Comparison of ENCODE assay signal across 12 mouse cellular contexts in the genomic region with DNA sequence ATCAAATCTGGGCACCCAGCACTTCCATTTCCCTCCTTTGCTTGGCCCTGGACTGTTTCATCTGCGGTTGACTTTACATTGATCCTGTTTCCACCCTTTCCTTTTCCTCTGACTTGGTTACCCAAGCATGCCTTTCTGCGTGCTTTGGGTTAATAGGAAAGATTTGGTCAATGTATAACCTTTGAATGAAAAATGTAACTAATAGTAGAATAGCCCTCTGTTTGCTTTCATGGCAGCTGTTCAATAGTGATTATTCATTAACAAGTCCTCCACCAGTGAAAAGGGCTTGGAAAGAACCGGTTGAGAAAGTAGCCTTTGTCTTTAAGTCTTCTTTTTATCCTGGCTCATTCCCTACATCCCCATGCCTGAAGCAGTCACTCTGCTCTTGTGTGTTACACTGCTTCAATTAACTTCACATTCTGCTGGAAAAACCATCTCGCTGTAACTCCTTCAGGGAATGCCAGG.
DNase-seq lines count a peak whose midpoint lies in the region; ATAC-seq and TF ChIP-seq lines count a peak whose summit lies in the region.
"Had no signal": no experiment of that assay in that cellular context is flagged by ENCODE, and none has a peak within 500 bp of the region (broad histone marks: within the 10 kb centered on the region; RNA-seq: fewer than 3 reads in every experiment).

No protein-coding gene starts in this region.

- DNase-seq in lung, embryonic 14.5 days, result peak; percentile 70
- DNase-seq in lung, postnatal 14 days, result no peak
- DNase-seq in frontal cortex, postnatal 10 days (ENCODE audit: low spot score in 2 of 2), result no peak
- DNase-seq: cerebellum, adult 8-10 months had no signal

- H3K4me2 ChIP-seq in lung, embryonic 14.5 days, result no peak overlapping the region
- H3K4me2 ChIP-seq in forebrain, embryonic 15.5 days (replicated peaks), result no peak overlapping the region
- H3K4me2 ChIP-seq in kidney, embryonic 15.5 days, result no peak overlapping the region
- H3K4me2 ChIP-seq in stomach, embryonic 14.5 days (replicated peaks; ENCODE audit: low read depth, low read length), result no peak overlapping the region
- no peak overlapping the region for H3K4me2 ChIP-seq in heart, embryonic 11.5 days
- H3K4me2 ChIP-seq: embryonic facial prominence, embryonic 12.5 days; limb, embryonic 12.5 days had no signal

- H3K4me3 ChIP-seq in lung, embryonic 14.5 days (ENCODE audit: low read depth, low read length), result no peak overlapping the region
- H3K4me3 ChIP-seq in forebrain, embryonic 15.5 days, result no peak overlapping the region
- no peak overlapping the region for H3K4me3 ChIP-seq in kidney, embryonic 15.5 days (replicated peaks)
- H3K4me3 ChIP-seq in stomach, embryonic 14.5 days (ENCODE audit: low read depth, low read length), result no peak overlapping the region
- H3K4me3 ChIP-seq in heart, embryonic 11.5 days (ENCODE audit: low read depth, low read length), result no peak overlapping the region
- H3K4me3 ChIP-seq: embryonic facial prominence, embryonic 12.5 days; limb, embryonic 12.5 days had no signal

- peak; percentile 87 for ATAC-seq in lung, embryonic 14.5 days (ENCODE audit: insufficient read depth)
- peak; percentile 58 for ATAC-seq in forebrain, embryonic 15.5 days (replicated peaks)
- ATAC-seq in kidney, embryonic 15.5 days (replicated peaks; ENCODE audit: low FRiP score), result peak; percentile 93
- ATAC-seq in stomach, embryonic 14.5 days (ENCODE audit: insufficient number of reproducible peaks, insufficient read depth, low FRiP score, low read depth), result peak; percentile 90
- ATAC-seq in heart, embryonic 11.5 days (replicated peaks; ENCODE audit: insufficient number of reproducible peaks, low FRiP score, low TSS enrichment), result no peak
- ATAC-seq: CD4-positive, CD25-positive, alpha-beta regulatory T cell, adult 4 months; inflammation-experienced regulatory T-cells, adult 6 months had no signal

- 60% methylated on average over 4 of the region's 4 CpGs for WGBS in lung, embryonic 14.5 days
- WGBS in forebrain, embryonic 15.5 days, result 7% methylated on average over 4 of the region's 4 CpGs
- 49% methylated on average over 4 of the region's 4 CpGs for WGBS in kidney, embryonic 15.5 days
- WGBS in stomach, embryonic 14.5 days, result 52% methylated on average over 4 of the region's 4 CpGs
- 77% methylated on average over 4 of the region's 4 CpGs for WGBS in heart, embryonic 11.5 days (ENCODE audit: insufficient replicate concordance)

- TF ChIP-seq CTCF in lung, embryonic 14.5 days (IDR thresholded peaks at IDR 0.05; ENCODE audit: low read depth), result no peak

- H3K9me3 ChIP-seq in lung, embryonic 14.5 days (ENCODE audit: low read depth, low read length), result no peaks in the 10 kb centered on the region
- no peaks in the 10 kb centered on the region for H3K9me3 ChIP-seq in forebrain, embryonic 15.5 days
- no peaks in the 10 kb centered on the region for H3K9me3 ChIP-seq in kidney, embryonic 15.5 days (replicated peaks)
- H3K9me3 ChIP-seq in stomach, embryonic 14.5 days (ENCODE audit: control insufficient read depth, low read depth, low read length), result no peaks in the 10 kb centered on the region
- H3K9me3 ChIP-seq in heart, embryonic 11.5 days (replicated peaks; ENCODE audit: control insufficient read depth, low read length), result no peaks in the 10 kb centered on the region
- H3K9me3 ChIP-seq: embryonic facial prominence, embryonic 12.5 days; limb, embryonic 12.5 days had no signal

- no peaks in the 10 kb centered on the region for H3K4me1 ChIP-seq in lung, embryonic 14.5 days (ENCODE audit: insufficient read depth)
- peaks cover 6% of the 10 kb centered on the region for H3K4me1 ChIP-seq in forebrain, embryonic 15.5 days
- peaks cover 3% of the 10 kb centered on the region; the same call in 1 of the 2 replicates for H3K4me1 ChIP-seq in kidney, embryonic 15.5 days
- no peaks in the 10 kb centered on the region for H3K4me1 ChIP-seq in stomach, embryonic 14.5 days (ENCODE audit: control insufficient read depth, insufficient read depth, low read length)
- no peaks in the 10 kb centered on the region for H3K4me1 ChIP-seq in heart, embryonic 11.5 days (ENCODE audit: control insufficient read depth, insufficient read depth, low read length)
- H3K4me1 ChIP-seq: embryonic facial prominence, embryonic 12.5 days; limb, embryonic 12.5 days had no signal

- no peaks in the 10 kb centered on the region for H3K36me3 ChIP-seq in lung, embryonic 14.5 days (ENCODE audit: insufficient read depth)
- H3K36me3 ChIP-seq in forebrain, embryonic 15.5 days, result no peaks in the 10 kb centered on the region
- no peaks in the 10 kb centered on the region for H3K36me3 ChIP-seq in kidney, embryonic 15.5 days
- H3K36me3 ChIP-seq in stomach, embryonic 14.5 days (ENCODE audit: control insufficient read depth, insufficient read depth, low read length), result no peaks in the 10 kb centered on the region
- H3K36me3 ChIP-seq in heart, embryonic 11.5 days (ENCODE audit: control insufficient read depth, insufficient read depth, low read length), result no peaks in the 10 kb centered on the region
- H3K36me3 ChIP-seq: embryonic facial prominence, embryonic 12.5 days; limb, embryonic 12.5 days had no signal

- no peaks in the 10 kb centered on the region for H3K27me3 ChIP-seq in lung, embryonic 14.5 days (ENCODE audit: insufficient read depth, low read length)
- H3K27me3 ChIP-seq in forebrain, embryonic 15.5 days, result no peaks in the 10 kb centered on the region
- H3K27me3 ChIP-seq in kidney, embryonic 15.5 days, result no peaks in the 10 kb centered on the region
- H3K27me3 ChIP-seq in stomach, embryonic 14.5 days (ENCODE audit: control insufficient read depth, insufficient read depth, low read length), result no peaks in the 10 kb centered on the region
- no peaks in the 10 kb centered on the region for H3K27me3 ChIP-seq in heart, embryonic 11.5 days (ENCODE audit: control insufficient read depth, insufficient read depth, low read length)
- H3K27me3 ChIP-seq: embryonic facial prominence, embryonic 12.5 days; limb, embryonic 12.5 days had no signal

- H3K9ac ChIP-seq in lung, embryonic 14.5 days, result no peak overlapping the region
- no peak overlapping the region for H3K9ac ChIP-seq in forebrain, embryonic 15.5 days (replicated peaks)
- no peak overlapping the region for H3K9ac ChIP-seq in kidney, embryonic 15.5 days
- H3K9ac ChIP-seq in stomach, embryonic 14.5 days (replicated peaks; ENCODE audit: low read depth, low read length), result no peak overlapping the region
- no peak overlapping the region for H3K9ac ChIP-seq in heart, embryonic 11.5 days (ENCODE audit: low read depth, low read length)
- H3K9ac ChIP-seq: embryonic facial prominence, embryonic 12.5 days; limb, embryonic 12.5 days had no signal

- H3K27ac ChIP-seq in lung, embryonic 14.5 days (ENCODE audit: low read depth), result peak overlapping the region; percentile 65; the same call in 1 of the 2 replicates
- no peak overlapping the region for H3K27ac ChIP-seq in forebrain, embryonic 15.5 days (replicated peaks)
- peak overlapping the region; percentile 80 for H3K27ac ChIP-seq in kidney, embryonic 15.5 days
- peak overlapping the region; percentile 55; the same call in 1 of the 2 replicates for H3K27ac ChIP-seq in stomach, embryonic 14.5 days (ENCODE audit: low read length)
- no peak overlapping the region for H3K27ac ChIP-seq in heart, embryonic 11.5 days (ENCODE audit: low read depth, low read length)
- H3K27ac ChIP-seq: embryonic facial prominence, embryonic 12.5 days; limb, embryonic 12.5 days had no signal

Comparison
In these comparisons a context has a peak if more than half of its experiments do, and no peak if none do; other contexts are left out.
1. H3K27ac ChIP-seq: peak in lung, embryonic 14.5 days (single experiment), kidney, embryonic 15.5 days (single experiment) and stomach, embryonic 14.5 days (single experiment); none in forebrain, embryonic 15.5 days (single experiment) and heart, embryonic 11.5 days (single experiment).